Mouse (Mus musculus): ENCODE measurements at regions not wholly inside any gene's neighbourhood (a gene's known extent, or its start where the extent isn't known, plus 50 kb on each side); places are given as distances from the start of the nearest gene placed in this dataset.

DNA sequence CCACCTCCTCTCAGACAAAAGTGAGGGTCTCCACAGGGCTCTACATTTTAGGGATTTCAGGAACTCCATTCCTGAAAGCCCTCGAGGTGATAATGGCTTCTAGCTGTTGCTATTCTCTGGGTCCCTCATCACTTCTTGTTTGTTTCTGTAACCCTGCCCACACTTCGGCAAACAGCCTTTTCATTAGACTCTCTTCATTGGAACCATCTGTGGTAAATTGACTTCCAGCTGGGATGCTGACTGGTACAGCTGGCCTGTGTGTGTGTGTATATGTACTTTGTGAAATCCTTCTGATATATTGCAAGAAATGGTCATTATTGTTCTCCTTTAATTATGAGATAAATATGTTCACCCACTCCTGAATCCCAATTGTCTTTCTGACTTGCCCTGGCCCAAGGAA, 50.3 kb downstream of the Gm10192 start:
- no peak overlapping the region for H3K4me2 ChIP-seq
- H3K27me3 ChIP-seq = no peaks in the 10 kb centered on the region
- 6% methylated on average over 2 of the region's 2 CpGs for WGBS
- H3K9ac ChIP-seq = no peak overlapping the region
- H3K4me1 ChIP-seq = 0 out of 2 replicates have a peak, but pooled peaks cover 4% of the 10 kb centered on the region
- no peaks in the 10 kb centered on the region for H3K36me3 ChIP-seq
- ATAC-seq (ENCODE audit: insufficient number of reproducible peaks, insufficient read depth, low FRiP score, low TSS enrichment, low read depth) = no peak
- H3K4me3 ChIP-seq = no peak overlapping the region
- H3K9me3 ChIP-seq = no peaks in the 10 kb centered on the region
- no peak overlapping the region for H3K27ac ChIP-seq

DNA sequence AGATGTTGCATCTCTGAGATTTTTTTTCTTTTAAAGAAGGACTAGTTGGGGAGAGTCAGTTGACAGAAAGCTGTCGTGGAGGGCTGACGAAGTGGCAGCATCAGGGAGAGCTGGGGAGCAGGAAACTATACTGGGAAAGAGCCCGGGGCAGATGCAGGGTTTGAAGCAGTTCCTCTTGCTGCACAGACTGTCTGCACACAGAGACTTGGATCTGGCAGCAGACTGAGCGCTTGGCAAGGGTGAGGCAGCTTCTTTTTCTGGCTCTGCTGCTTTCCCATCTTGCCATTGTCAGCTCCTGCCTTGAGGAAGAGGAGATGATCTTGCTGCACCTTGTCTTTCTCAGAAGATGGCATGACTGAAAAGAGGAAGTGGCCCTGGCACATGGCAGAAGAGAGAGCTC, 55.2 kb downstream of the Gm10192 start:
- H3K4me1 ChIP-seq = 0 out of 2 replicates have a peak, but pooled peaks cover 4% of the 10 kb centered on the region
- H3K27me3 ChIP-seq = no peaks in the 10 kb centered on the region
- 33% methylated on average over 4 of the region's 4 CpGs for WGBS
- no peaks in the 10 kb centered on the region for H3K36me3 ChIP-seq
- H3K9me3 ChIP-seq = no peaks in the 10 kb centered on the region
- no peak overlapping the region for H3K27ac ChIP-seq
- ATAC-seq (ENCODE audit: insufficient number of reproducible peaks, insufficient read depth, low FRiP score, low TSS enrichment, low read depth) = no peak
- H3K9ac ChIP-seq = no peak overlapping the region
- H3K4me2 ChIP-seq = no peak overlapping the region
- H3K4me3 ChIP-seq = no peak overlapping the region

GRCm38 (mm10) chr4:97123861-97124260, 59.1 kb downstream of the Gm10192 start:
- no peaks in the 10 kb centered on the region for H3K4me1 ChIP-seq
- no peak overlapping the region for H3K27ac ChIP-seq
- ATAC-seq (ENCODE audit: insufficient number of reproducible peaks, insufficient read depth, low FRiP score, low TSS enrichment, low read depth) = no peak
- no peak overlapping the region for H3K9ac ChIP-seq
- H3K36me3 ChIP-seq = no peaks in the 10 kb centered on the region
- 75% methylated on average over 1 of the region's 1 CpGs for WGBS
- no peak overlapping the region for H3K4me2 ChIP-seq
- H3K4me3 ChIP-seq = no peak overlapping the region
- no peaks in the 10 kb centered on the region for H3K9me3 ChIP-seq
- H3K27me3 ChIP-seq = no peaks in the 10 kb centered on the region

- Histone ChIP-seq H3K9ac (no peak overlapping the region), H3K4me2 (no peak overlapping the region), H3K27ac (no peak overlapping the region), H3K4me3 (no peak overlapping the region), H3K4me1 (no peaks in the 10 kb centered on the region), H3K36me3 (no peaks in the 10 kb centered on the region), H3K27me3 (no peaks in the 10 kb centered on the region), H3K9me3 (no peaks in the 10 kb centered on the region)
- 83% methylated on average over 2 of the region's 2 CpGs for WGBS
- ATAC-seq (ENCODE audit: insufficient number of reproducible peaks, insufficient read depth, low FRiP score, low TSS enrichment, low read depth) = no peak
Observed at GRCm38 (mm10) chr4:97121952-97122351, 61.0 kb downstream of the Gm10192 start.

DNA sequence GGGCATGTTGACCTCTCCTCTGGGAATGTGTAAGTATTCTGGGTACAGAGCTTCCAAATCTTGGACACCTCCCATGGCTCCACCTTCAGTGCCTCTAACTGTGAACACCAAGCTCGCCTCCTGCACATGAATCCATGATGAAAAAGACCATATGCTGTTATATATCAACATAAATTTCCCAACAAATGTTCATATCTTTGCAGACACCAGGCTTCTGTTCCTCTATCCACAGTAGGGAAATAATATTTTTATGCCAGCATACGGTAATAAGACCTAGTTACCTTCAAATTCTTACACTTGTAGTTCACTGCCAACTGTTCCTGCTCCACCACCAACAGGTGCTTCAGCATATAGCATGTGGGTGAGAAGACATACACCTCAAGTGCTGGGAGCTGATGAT, 63.5 kb downstream of the Gm10192 start:
- 72% methylated on average over 2 of the region's 2 CpGs for WGBS
- Histone ChIP-seq H3K27ac (no peak overlapping the region), H3K4me3 (no peak overlapping the region), H3K4me2 (no peak overlapping the region), H3K27me3 (no peaks in the 10 kb centered on the region), H3K36me3 (no peaks in the 10 kb centered on the region), H3K9me3 (no peaks in the 10 kb centered on the region), H3K9ac (no peak overlapping the region), H3K4me1 (no peaks in the 10 kb centered on the region)
- ATAC-seq (ENCODE audit: insufficient number of reproducible peaks, insufficient read depth, low FRiP score, low TSS enrichment, low read depth) = no peak

DNA sequence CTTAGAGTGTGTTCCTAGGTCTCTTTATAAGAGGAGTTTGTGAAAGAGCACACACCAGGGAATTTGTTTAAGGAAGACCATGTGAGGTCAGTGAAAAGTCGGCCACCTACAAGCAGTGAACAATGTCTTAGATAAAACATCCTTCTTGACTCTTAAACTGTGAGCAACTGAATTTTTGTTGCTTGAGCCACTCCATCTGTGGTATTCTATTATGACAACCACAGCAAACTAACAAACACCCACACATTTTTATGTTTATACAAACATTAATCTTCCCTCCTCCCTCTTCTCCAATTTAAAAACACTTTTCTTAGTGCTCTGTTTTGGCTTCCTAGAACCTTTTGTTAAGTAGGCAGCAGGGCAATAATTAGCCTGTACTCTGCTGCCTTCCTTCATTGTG, 66.0 kb downstream of the Gm10192 start:
- Histone ChIP-seq H3K27me3 (no peaks in the 10 kb centered on the region), H3K4me2 (no peak overlapping the region), H3K4me3 (no peak overlapping the region), H3K36me3 (no peaks in the 10 kb centered on the region), H3K27ac (no peak overlapping the region), H3K9me3 (no peaks in the 10 kb centered on the region), H3K9ac (no peak overlapping the region), H3K4me1 (no peaks in the 10 kb centered on the region)
- WGBS = 70% methylated on average over 1 of the region's 1 CpGs
- ATAC-seq (ENCODE audit: insufficient number of reproducible peaks, insufficient read depth, low FRiP score, low TSS enrichment, low read depth) = no peak

GRCm38 (mm10) chr4:97102752-97103052, 80.3 kb downstream of the Gm10192 start:
- no peaks in the 10 kb centered on the region for H3K4me1 ChIP-seq
- no peak overlapping the region for H3K4me3 ChIP-seq
- H3K36me3 ChIP-seq = no peaks in the 10 kb centered on the region
- H3K27ac ChIP-seq = no peak overlapping the region
- H3K9ac ChIP-seq = no peak overlapping the region
- no peaks in the 10 kb centered on the region for H3K9me3 ChIP-seq
- no peaks in the 10 kb centered on the region for H3K27me3 ChIP-seq
- ATAC-seq (ENCODE audit: insufficient number of reproducible peaks, insufficient read depth, low FRiP score, low TSS enrichment, low read depth) = no peak
- WGBS = 68% methylated on average over 1 of the region's 1 CpGs
- no peak overlapping the region for H3K4me2 ChIP-seq

DNA sequence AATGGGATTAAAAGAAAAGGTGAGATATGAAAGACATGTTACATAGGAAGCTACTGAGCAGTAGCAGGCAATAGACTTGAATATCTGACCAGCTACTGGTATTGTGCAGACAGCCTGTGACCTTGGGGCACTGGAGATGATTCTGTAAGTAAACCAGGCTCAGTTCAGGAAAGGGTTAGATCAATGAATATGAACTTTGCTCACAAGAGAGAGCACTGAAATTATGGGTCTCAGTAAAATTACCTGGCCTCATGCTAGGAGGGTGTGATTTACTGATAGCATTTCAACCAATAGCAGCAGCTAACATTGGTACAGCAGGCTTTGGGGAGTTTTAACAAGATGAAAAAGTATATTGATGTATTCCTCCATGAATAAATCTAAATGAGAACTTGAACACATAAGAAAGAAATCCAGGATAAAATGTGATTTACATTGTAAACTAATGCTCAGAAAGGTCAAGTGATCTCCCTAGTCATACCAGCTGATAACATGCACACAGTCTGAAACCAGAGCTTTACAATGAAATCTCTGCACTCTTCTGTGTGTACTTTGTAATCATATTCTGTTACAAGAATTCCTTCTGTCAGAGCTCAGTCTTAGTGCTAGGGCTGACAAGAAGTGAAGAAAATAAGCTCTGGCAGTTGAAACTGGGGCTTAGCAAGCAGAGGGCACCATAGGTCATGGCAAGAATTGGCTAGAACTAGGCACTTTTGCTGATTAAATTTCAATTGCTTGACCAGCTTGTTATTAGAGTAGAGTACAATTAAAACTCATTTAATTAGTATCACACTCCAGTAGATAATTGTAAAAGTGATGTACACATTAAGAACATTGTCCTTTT, 80.8 kb downstream of the Gm10192 start:
- no peak overlapping the region for H3K4me2 ChIP-seq
- no peaks in the 10 kb centered on the region for H3K9me3 ChIP-seq
- H3K27ac ChIP-seq = no peak overlapping the region
- H3K4me1 ChIP-seq = no peaks in the 10 kb centered on the region
- no peaks in the 10 kb centered on the region for H3K36me3 ChIP-seq
- ATAC-seq (ENCODE audit: insufficient number of reproducible peaks, insufficient read depth, low FRiP score, low TSS enrichment, low read depth) = no peak
- no peak overlapping the region for H3K9ac ChIP-seq
- no peaks in the 10 kb centered on the region for H3K27me3 ChIP-seq
- H3K4me3 ChIP-seq = no peak overlapping the region

- no peaks in the 10 kb centered on the region for H3K36me3 ChIP-seq
- 73% methylated on average over 3 of the region's 3 CpGs for WGBS
- H3K9me3 ChIP-seq = no peaks in the 10 kb centered on the region
- no peaks in the 10 kb centered on the region for H3K27me3 ChIP-seq
- no peaks in the 10 kb centered on the region for H3K4me1 ChIP-seq
- no peak overlapping the region for H3K4me2 ChIP-seq
- H3K4me3 ChIP-seq = no peak overlapping the region
- ATAC-seq (ENCODE audit: insufficient number of reproducible peaks, insufficient read depth, low FRiP score, low TSS enrichment, low read depth) = no peak
- H3K9ac ChIP-seq = no peak overlapping the region
- no peak overlapping the region for H3K27ac ChIP-seq
Observed at GRCm38 (mm10) chr4:97099721-97100120, 83.2 kb downstream of the Gm10192 start.

DNA sequence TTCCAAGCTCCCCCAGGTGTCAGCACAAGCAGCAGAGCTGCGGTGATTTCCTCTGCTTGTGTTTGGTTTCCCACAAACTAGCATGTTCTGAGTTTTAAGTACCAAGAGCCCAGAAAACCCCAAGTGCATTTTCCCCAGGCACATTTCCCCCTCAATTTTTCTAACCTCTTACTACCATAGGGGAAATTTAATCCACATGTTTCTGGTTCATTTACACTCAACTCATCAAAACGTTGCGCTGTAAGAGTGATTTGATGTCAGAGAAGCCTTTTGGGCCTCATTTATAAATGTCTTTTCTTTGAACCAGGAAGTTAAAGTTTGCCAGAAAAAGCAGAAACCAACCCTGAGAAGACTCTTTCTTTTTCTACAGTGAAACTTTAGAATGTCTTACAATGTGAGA, 89.4 kb downstream of the Gm10192 start:
- H3K4me3 ChIP-seq = no peak overlapping the region
- ATAC-seq (ENCODE audit: insufficient number of reproducible peaks, insufficient read depth, low FRiP score, low TSS enrichment, low read depth) = no peak

GRCm38 (mm10) chr4:97050735-97051134, 132.2 kb downstream of the Gm10192 start:
- H3K4me2 ChIP-seq = no peak overlapping the region
- H3K4me1 ChIP-seq = 0 out of 2 replicates have a peak, but pooled peaks cover 3% of the 10 kb centered on the region
- no peaks in the 10 kb centered on the region for H3K9me3 ChIP-seq
- no peak overlapping the region for H3K9ac ChIP-seq
- no peak for ATAC-seq (ENCODE audit: insufficient number of reproducible peaks, insufficient read depth, low FRiP score, low TSS enrichment, low read depth)
- WGBS = 72% methylated on average over 6 of the region's 6 CpGs
- no peak overlapping the region for H3K4me3 ChIP-seq
- no peaks in the 10 kb centered on the region for H3K36me3 ChIP-seq
- H3K27me3 ChIP-seq = no peaks in the 10 kb centered on the region
- no peak overlapping the region for H3K27ac ChIP-seq

More for the DNA sequence above, 89.4 kb downstream of the Gm10192 start:
- no peaks in the 10 kb centered on the region for H3K27me3 ChIP-seq
- H3K27ac ChIP-seq = 0 out of 2 replicates have a peak overlapping the region, but pooled peaks have one; percentile 39
- H3K36me3 ChIP-seq = no peaks in the 10 kb centered on the region
- H3K9ac ChIP-seq = no peak overlapping the region
- H3K4me2 ChIP-seq = no peak overlapping the region
- 0 out of 2 replicates have a peak, but pooled peaks cover 5% of the 10 kb centered on the region for H3K4me1 ChIP-seq
- H3K9me3 ChIP-seq = no peaks in the 10 kb centered on the region
- WGBS = 30% methylated on average over 3 of the region's 3 CpGs

DNA sequence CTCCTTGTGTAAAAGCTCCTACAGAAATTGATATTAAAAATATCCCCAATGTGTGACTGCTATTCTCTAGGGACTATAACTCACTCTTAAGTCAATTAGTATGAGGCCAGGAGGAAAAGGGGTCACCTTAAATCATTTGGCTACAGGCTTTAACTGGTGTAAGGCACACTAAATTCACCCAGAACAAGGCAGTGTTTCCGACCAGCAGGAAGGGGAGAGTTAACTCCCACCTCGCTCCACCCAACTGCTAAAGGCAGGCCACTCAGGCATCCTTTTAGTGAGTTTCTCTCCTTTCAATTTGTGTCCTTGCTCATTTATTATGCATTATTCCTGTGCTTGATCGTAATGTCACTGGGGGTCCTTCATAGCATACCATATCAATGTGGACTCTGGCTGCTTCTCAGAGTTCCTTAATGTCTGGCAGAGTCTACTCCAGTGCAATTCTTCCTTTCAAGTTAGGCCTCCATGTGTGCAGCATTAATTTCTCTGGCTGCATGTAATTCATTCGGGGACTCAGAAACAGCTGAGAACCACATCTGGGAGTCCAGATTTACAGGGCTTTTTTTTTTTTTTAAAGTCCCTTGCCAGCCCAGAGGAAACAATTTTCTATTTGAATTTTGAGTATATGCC, 133.8 kb downstream of the Gm10192 start:
- Histone ChIP-seq H3K4me1 (0 out of 2 replicates have a peak, but pooled peaks cover 3% of the 10 kb centered on the region), H3K27ac (no peak overlapping the region), H3K4me2 (no peak overlapping the region), H3K36me3 (no peaks in the 10 kb centered on the region), H3K27me3 (no peaks in the 10 kb centered on the region), H3K4me3 (no peak overlapping the region), H3K9me3 (no peaks in the 10 kb centered on the region), H3K9ac (no peak overlapping the region)
- ATAC-seq (ENCODE audit: insufficient number of reproducible peaks, insufficient read depth, low FRiP score, low TSS enrichment, low read depth) = no peak
- 45% methylated on average over 4 of the region's 4 CpGs for WGBS
